Mouse (Mus musculus) left cerebral cortex, postnatal 10 days (tissue): ENCODE measurements around the gene Lime1. TPM values are rescaled to one million over a fixed set of nuclear protein-coding genes. Genes with fewer than 3 reads are reported as not detected.

Experiments used
- DNase-seq, 2 experiments: peaks; one replicate each; pipeline ENCODE4 v3.0.0; 2021 to 2022; ENCODE audit warnings: low spot score in 2 of 2, mixed read lengths in 1 of 2; ENCODE audit errors: extremely low spot score in 1 of 2
- intact Hi-C: fragments of 180-260 bp; cut with DNase I; formaldehyde crosslinking; loops from one replicate; pipeline ENCODE4 v1.15.1; 2025
- total RNA-seq, 2 experiments: library from RNA; stranded (reverse); gene quantifications; 2 replicates each; pipeline ENCODE4 v1.2.3; 2021

Gene Lime1
- 10 to 100 TPM; 30.1 to 32.9 TPM for total RNA-seq

DNA sequence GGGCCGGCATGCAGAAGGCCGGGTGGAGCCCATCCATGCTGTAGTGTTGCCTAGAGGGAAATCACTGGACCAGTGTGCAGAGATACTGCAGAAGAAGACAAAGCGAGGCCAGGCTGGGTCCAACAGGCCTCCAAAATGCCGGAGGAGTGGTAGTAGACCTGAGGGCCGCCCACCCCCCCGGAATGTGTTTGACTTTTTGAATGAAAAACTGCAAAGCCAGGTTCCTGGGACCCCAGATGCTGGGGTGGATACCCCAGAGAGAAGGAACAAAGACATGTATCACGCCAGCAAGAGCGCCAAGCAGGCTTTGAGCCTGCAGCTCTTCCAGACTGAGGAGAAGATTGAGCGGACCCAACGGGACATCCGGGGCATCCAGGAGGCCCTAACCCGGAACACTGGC is at the start of gene Lime1:
Gene Lime1, plus strand, starts transcription at position 301 of the 400 bp plus-strand sequence.
- intact Hi-C loops: no loop called here

DNA sequence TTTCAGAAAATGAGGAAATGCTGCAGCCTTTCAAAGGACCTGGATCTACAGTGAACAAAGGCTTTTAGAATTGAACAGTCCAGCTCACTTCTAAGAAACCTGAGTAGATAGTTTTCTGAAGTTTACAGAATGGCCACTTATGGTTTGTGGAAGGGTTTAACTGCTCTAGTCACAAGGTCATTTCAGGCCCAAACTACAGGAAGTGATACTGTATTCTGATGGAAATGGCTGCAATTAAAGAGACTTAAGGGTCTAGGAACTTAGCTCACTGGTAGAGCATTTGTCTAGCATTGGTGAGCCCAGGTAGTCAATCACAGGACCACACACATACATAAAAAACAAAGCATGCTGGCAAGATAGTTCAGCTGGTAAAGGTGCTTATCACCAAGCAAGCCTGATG is 47.3 kb upstream of the Lime1 start:
- DNase-seq: no peak
- intact Hi-C loops: loop anchor here (5.0 kb wide), 1 partner anchor 145 kb away; the partner anchor contains the start of gene Ppdpf

More for the DNA sequence above, at the start of gene Lime1:
- no peak for DNase-seq

DNA sequence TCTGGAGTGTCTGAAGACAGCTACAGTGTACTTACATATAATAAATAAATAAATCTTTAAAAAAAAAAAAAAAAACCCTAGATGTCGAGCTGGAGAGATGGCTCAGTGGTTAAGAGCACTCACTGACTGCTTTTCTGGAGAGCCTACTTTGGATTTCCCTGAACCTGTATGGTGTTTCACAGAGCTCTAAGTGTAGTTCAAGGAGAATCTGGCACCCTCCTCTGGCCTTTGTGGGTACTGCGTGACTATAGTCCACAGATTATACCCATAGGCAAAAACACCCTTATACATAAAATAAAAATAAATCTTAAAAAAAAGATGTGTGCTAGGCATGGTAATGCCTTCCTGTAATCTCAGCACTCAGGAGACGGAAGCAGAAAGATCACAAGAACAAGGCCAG is 45.9 kb upstream of the Lime1 start:
- DNase-seq: peak; percentile 59 to 65
- intact Hi-C loops: loop anchor here (5.0 kb wide), 1 partner anchor 147 kb away; the partner anchor contains the start of gene Ppdpf

DNA sequence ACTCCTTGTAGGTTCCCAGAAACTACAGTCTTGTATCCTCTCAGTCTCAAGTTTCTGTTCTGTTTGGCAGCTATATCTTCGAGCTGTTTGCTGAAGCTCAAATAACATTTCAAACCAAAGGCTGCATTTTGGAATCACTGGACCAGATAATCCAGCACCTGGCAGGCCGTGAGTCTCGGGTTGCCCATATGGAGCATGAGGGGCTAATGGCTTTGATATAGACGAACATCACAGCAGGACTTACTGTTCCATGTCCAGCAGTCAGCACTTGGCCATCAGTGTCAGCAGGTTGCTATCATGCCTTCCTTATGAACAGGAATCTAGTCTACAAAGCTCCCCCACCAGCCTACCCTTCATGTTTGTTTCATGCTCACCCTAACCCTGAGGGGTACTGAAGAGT is 39.5 kb upstream of the Lime1 start:
- intact Hi-C loops: no loop called here
- no peak for DNase-seq

DNA sequence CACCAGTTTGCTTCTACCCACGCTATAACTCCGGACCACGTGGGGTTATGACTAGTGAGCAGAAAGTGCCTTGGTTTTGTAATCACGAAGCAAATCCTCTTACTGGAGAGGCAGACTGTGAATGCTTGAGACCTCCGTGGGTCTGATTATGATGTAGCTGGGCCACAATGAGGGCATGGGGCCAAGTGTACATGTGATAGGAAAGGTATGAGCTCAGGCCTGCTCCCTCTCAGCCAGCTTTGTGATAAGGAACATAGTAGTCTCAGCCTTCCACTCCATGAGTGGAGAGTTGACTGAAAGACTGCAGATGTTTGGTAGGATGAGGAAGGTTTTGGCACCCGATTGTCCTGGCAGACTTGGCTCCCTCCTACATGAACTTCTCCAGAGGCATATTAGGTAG is 37.1 kb upstream of the Lime1 start:
- no peak for DNase-seq
- intact Hi-C loops: no loop called here

DNA sequence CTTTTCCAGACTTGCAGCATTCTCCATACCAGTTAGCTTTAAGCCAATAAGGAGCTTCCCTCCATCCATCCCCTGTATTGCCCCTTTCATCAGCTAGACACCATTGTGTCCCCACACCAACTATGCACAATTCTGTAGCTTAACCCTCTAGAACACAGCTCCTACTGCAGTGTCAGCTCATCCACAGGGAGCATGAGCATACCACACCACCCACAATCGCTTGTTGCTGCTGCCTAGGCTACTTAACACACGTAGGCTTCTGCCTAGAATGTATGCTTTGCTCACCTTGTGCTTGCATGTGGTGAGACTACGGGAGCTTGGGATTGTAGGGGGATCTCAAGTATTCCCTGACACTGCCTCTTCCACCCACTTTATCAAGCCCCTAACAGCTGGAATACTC is 23.1 kb upstream of the Lime1 start:
- no peak for DNase-seq

DNA sequence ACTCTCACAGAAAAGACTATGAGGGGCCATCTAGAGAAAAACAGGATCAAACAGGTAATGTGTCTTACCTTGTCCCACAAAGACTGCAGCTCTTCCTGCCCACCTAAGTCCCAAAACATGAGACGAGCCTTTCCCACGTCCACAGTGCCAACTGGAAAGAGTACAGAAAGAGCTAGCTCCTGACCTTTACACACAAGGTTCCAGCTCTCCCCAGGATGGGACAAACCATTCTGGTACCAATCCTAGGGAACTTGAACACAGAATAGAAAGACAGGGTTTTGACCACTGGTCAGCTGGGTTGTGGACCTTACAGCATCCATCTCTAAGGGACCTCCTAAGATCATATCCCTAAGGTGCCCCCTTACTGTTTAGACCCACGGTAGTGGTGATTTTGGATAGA is 15.9 kb upstream of the Lime1 start:
- intact Hi-C loops: no loop called here
- DNase-seq: no peak

More for the DNA sequence above, 23.1 kb upstream of the Lime1 start:
- intact Hi-C loops: no loop called here

DNA sequence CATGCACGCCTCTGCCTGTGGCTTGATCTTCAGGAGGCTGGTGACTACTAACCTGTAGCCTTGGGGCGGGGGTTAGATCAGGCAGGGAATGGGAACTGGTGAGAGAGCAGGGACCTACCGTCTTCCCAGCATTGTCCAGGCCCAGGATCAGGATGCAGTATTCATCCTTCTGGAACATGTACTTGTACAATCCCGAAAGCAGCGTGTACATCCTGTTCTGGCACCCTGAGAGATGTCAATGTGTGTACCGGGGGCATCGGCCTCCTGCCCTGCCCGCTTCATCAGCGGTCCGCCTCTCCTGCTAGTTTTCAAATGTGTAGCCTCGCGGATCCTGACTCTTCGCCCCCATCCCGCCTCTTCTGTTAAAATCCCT is 15.4 kb upstream of the Lime1 start:
- DNase-seq: no peak
- intact Hi-C loops: no loop called here

DNA sequence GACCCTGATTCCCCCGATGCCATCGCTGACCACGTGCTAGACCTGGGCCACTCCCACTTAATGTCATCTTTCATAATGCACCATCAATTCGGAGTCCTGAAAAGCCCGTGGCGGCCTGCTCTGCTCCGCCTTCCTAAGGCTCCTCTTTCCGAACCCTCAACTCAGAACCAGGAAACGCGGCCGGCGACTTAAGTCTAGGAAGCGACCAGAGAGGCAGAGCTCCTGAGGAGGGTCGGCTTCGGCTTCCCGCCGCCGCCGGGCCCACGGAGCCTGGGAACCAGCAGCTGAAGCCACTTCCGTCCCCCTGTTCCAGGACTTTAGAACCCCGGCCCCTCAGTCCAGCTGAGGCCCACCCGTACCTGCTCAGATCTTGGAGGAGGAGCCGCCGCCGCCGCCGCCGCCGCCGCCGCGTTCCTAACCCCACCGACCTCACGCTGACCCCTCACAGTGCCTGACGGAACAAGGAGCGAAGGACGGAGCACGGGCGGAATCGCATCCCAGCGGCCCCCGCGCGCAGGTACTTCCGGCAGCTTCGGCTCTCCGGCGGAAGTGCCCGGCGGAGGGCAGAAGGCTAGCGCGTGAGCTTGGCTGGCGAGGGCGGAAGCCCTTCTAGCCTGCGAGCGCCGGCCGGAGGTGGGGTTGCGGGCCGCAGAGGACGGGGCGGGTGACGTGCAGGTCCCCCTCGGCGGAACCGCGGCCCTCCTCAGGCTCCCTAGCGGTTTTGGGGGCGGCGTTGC is 14.8 kb upstream of the Lime1 start, which contains the start of the genes Zgpat and Arfrp1:
Gene Zgpat, plus strand, starts transcription at position 69 of the 737 bp plus-strand sequence.
Gene Arfrp1, minus strand, starts transcription at position 545 of the 737 bp plus-strand sequence.
- peak; percentile 82 to 93 for DNase-seq
- intact Hi-C loops: no loop called here

DNA sequence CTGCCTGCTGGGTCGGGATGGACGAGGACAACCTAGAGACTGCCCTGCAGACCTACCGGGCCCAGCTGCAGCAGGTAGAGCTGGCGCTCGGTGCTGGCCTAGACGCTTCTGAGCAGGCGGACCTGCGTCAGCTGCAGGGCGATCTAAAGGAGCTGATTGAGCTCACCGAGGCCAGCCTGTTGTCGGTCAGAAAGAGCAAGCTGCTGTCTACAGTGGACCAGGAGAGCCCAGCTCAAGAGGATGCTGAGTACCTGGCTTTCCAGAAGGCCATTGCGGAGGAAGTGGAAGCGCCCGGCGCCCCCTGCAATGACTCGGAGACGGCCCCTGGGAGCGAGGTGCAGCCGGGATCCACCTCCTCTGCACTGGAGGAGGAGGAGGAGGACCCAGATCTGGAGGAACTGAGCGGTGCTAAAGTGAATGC is 14.2 kb upstream of the Lime1 start:
- DNase-seq: peak in 1 of 2 experiments; percentile 44
- intact Hi-C loops: no loop called here

DNA sequence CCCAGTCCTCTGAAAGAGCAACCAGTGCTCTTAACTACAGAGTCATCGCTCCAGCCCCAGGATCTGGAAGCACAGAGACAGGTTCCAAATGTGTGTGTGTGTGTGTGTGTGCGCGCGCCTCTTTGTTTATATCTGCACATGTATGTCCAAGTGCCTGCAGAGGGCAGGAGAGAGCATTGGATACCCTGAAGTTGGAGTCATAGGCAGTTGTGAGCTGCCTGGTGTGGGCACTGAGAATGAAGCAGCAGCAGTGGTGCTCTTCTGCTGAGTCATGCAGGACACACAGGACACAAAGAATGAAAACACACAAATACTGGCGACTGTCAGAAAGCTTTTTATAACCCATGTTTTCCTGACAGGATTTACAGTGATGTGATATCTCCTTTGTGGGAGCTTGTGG is 9.9 kb upstream of the Lime1 start:
- DNase-seq: no peak
- intact Hi-C loops: no loop called here

DNA sequence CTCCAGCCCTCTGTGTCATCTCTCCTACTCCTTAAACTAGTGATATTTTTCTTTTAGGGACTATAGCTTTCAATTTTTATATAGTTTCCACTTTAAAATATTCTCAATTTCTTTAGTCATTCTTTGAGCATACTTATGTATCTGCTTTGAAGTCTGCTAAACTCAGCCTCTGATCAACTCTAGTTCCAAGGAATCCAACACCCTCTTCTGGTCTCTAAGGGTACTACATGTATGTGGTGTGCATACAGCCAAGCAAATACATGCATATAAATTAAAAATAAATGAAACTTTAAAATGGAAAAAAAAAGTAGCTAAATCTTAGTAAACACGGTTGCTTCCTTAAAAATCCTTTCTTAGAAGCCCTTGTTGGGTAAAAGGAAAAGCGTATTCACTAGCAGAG is 4.1 kb upstream of the Lime1 start:
- intact Hi-C loops: no loop called here
- DNase-seq: no peak

- DNase-seq: no peak
- intact Hi-C loops: no loop called here
Observed at GRCm38 (mm10) chr2:181377230-181377629, 2.6 kb upstream of the Lime1 start.

DNA sequence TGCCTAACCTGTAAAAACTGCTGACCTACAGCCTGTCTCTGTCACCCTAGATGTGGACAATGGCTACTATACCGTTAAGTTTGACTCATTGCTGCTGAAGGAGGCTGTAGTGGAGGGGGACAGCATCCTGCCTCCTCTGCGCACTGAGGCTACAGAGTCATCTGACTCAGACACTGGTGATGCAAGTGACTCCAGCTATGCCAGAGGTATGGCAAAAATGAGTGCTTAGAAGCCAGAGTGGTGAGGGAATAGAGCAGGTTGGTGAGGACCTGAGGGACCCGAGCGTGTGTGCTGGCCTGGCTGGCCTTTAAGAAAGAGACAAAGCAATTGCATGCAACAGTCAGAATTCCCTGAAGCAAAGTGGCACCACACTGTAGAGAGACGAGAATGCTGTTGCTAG is 1.2 kb upstream of the Lime1 start:
- DNase-seq: no peak
- intact Hi-C loops: no loop called here

GRCm38 (mm10) chr2:181380251-181380650 is 373 bp downstream of the Lime1 start:
- intact Hi-C loops: no loop called here
- DNase-seq: no peak

DNA sequence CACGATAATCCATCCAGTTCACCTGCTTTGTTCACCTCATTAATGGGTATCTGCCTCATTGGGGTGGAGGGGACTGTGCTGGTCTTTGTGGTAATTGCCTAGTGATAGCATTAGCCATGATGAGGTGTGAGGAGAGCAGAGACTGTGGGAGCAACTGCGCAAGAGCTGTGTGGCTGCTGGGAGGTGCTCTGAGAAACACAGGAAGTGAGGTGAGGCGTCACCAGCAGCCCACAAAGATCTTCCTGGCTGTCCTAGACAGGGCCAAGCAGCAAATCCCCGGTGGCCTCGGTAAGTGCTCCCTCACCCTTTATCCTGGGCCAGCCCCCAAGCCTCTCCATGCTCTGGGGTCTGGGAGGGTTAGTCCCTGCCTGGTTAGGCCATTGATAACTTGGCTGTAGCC is 1.2 kb downstream of the Lime1 start:
- DNase-seq: no peak
- intact Hi-C loops: no loop called here

GRCm38 (mm10) chr2:181381631-181382306 is 1.9 kb downstream of the Lime1 start:
- DNase-seq: no peak

DNA sequence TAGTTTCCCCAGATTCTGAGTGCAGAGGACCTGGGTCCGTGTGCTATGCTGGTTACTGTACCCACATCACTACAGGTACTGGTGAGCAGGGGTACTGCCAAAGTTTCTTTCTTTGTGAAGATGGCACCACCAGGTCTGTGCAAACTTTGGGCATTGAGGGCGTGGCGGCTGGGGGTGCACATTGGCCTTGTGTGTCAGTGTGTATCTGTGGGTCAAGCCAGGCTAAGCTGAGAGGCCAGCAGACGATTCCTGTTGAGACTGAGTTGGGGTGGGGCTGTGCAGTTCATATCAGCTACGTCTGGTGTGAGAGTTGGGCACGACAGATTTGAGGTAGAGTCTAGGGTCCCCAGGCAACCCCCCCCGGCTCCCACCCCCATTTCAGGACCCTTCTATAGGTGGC is 4.6 kb downstream of the Lime1 start:
- intact Hi-C loops: no loop called here
- no peak for DNase-seq

More at GRCm38 (mm10) chr2:181381631-181382306, 1.9 kb downstream of the Lime1 start:
- intact Hi-C loops: no loop called here

DNA sequence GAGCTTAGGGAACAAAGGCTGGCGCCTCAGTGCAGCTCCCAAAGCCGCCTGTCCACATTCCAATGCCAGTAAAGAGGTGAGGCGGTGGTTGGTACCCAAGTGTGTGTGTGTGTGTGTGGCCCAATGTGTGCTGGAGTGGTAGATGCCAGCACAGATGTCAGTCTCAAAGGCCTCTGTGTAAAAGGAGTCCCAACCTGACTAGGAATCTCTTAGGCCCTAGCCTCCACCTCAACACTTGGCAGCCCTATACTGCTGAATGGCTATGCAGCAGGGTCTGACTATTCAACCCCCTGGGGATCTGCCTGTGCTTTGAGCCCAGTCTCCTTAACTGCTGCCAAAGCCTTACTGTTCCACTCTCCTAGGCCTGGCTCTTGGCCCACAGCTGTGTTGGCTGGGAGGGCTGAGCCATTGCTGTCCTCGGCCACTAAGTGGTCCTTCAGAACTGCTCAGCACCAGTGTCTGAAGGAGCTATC is 5.1 kb downstream of the Lime1 start:
- intact Hi-C loops: no loop called here

DNA sequence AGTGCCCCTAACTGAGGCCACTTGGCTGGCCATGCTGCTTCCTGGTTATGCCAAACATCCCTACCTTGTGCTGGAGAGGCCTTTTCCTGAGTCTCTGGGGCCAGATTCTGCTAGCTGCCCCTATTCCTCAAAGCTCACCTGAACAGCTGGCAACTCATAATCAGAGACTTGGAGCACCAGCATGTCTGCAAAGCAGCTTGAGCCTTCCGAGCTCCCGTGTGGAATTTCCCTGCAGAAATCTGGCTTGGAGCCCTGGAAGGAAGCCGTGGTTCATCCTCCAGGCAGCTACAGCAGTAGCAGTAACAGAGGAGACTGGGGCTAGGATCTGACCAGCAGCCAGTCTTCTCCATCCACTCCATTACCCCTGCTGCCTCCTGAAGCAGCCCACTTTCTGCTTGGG is 6.0 kb downstream of the Lime1 start:
- intact Hi-C loops: no loop called here
- DNase-seq: peak; percentile 44 to 61

More for the DNA sequence above, 5.1 kb downstream of the Lime1 start:
- DNase-seq: peak; percentile 46 to 66
